Mouse (Mus musculus): Measurements from ENCODE around the gene Tox2.

Tox2 gene

GRCm38 (mm10) chr2:163254228-163254627, 51.3 kb downstream of the Tox2 start:
- no peak for DNase-seq (ENCODE audit: low spot score)

GRCm38 (mm10) chr2:163256765-163257164, 53.8 kb downstream of the Tox2 start:
- DNase-seq (ENCODE audit: low spot score), result no peak

GRCm38 (mm10) chr2:163261362-163262054, 58.6 kb downstream of the Tox2 start:
- DNase-seq (ENCODE audit: low spot score), result no peak

- no peak for DNase-seq (ENCODE audit: low spot score)
Observed at GRCm38 (mm10) chr2:163262055-163262420, 59.1 kb downstream of the Tox2 start.

GRCm38 (mm10) chr2:163267097-163267496, 64.2 kb downstream of the Tox2 start:
- DNase-seq (ENCODE audit: low spot score), result no peak

GRCm38 (mm10) chr2:163271581-163272492, 68.9 kb downstream of the Tox2 start:
- no peak for DNase-seq (ENCODE audit: low spot score)

GRCm38 (mm10) chr2:163273815-163274214, 70.9 kb downstream of the Tox2 start:
- DNase-seq (ENCODE audit: low spot score), result no peak

GRCm38 (mm10) chr2:163275986-163276385, 73.1 kb downstream of the Tox2 start:
- DNase-seq (ENCODE audit: low spot score), result no peak

- no peak for DNase-seq (ENCODE audit: low spot score)
Observed at GRCm38 (mm10) chr2:163277979-163278378, 75.1 kb downstream of the Tox2 start.

- no peak for DNase-seq (ENCODE audit: low spot score)
Observed at GRCm38 (mm10) chr2:163280636-163281322, 77.9 kb downstream of the Tox2 start.

- DNase-seq (ENCODE audit: low spot score), result no peak
Observed at GRCm38 (mm10) chr2:163284856-163285255, 81.9 kb downstream of the Tox2 start.

- no peak for DNase-seq (ENCODE audit: low spot score)
Observed at GRCm38 (mm10) chr2:163285335-163285734, 82.4 kb downstream of the Tox2 start.

GRCm38 (mm10) chr2:163285762-163286161, 82.8 kb downstream of the Tox2 start:
- DNase-seq (ENCODE audit: low spot score), result peak; percentile 49

- DNase-seq (ENCODE audit: low spot score), result no peak
Observed at GRCm38 (mm10) chr2:163288881-163289379, 86.0 kb downstream of the Tox2 start.

- DNase-seq (ENCODE audit: low spot score), result no peak
Observed at GRCm38 (mm10) chr2:163296999-163297630, 94.2 kb downstream of the Tox2 start.

- no peak for DNase-seq (ENCODE audit: low spot score)
Observed at GRCm38 (mm10) chr2:163300069-163301060, 97.4 kb downstream of the Tox2 start.

- no peak for DNase-seq (ENCODE audit: low spot score)
Observed at GRCm38 (mm10) chr2:163301641-163302040, 98.7 kb downstream of the Tox2 start.

GRCm38 (mm10) chr2:163303037-163303436, 100.1 kb downstream of the Tox2 start:
- no peak for DNase-seq (ENCODE audit: low spot score)

- DNase-seq (ENCODE audit: low spot score), result no peak
Observed at GRCm38 (mm10) chr2:163309376-163309775, 106.5 kb downstream of the Tox2 start.

- DNase-seq (ENCODE audit: low spot score), result no peak
Observed at GRCm38 (mm10) chr2:163310163-163310688, 107.3 kb downstream of the Tox2 start.

All from testis, postnatal 14 days (tissue).